Mouse (Mus musculus): Measurements from ENCODE around the gene Anapc15-ps. TPM values are rescaled to one million over a fixed set of nuclear protein-coding genes. Genes with fewer than 3 reads are reported as not detected.

Gene Anapc15-ps
- polyA plus RNA-seq, 1 experiment from 2014 or later = not detected

GRCm38 (mm10) chr10:95625300-95625699 is 48.0 kb downstream of the Anapc15-ps start:
- ATAC-seq (replicated peaks; ENCODE audit: low FRiP score) (no peak), DNase-seq (ENCODE audit: low spot score) (no peak)
- Histone ChIP-seq H3K9ac (ENCODE audit: low read length) (no peak overlapping the region), H3K4me3 (ENCODE audit: low read depth, low read length) (no peak overlapping the region), H3K9me3 (ENCODE audit: control insufficient read depth, low read length) (no peaks in the 10 kb centered on the region), H3K27me3 (ENCODE audit: control insufficient read depth, insufficient read depth, low read length) (no peaks in the 10 kb centered on the region), H3K27ac (ENCODE audit: low read depth, low read length) (no peak overlapping the region), H3K4me2 (ENCODE audit: low read depth, low read length, severe bottlenecking) (no peak overlapping the region), H3K36me3 (ENCODE audit: control insufficient read depth, insufficient read depth, low read length) (no peaks in the 10 kb centered on the region), H3K4me1 (replicated peaks; ENCODE audit: control insufficient read depth, insufficient read depth, low read length) (peaks cover 2% of the 10 kb centered on the region; the same call in 1 of the 2 replicates)
- 85% methylated on average over 6 of the region's 6 CpGs for WGBS

- DNase-seq (ENCODE audit: low spot score) (no peak), ATAC-seq (replicated peaks; ENCODE audit: low FRiP score) (no peak)
- Histone ChIP-seq H3K36me3 (ENCODE audit: control insufficient read depth, insufficient read depth, low read length) (no peaks in the 10 kb centered on the region), H3K27ac (ENCODE audit: low read depth, low read length) (no peak overlapping the region), H3K4me2 (ENCODE audit: low read depth, low read length, severe bottlenecking) (no peak overlapping the region), H3K9me3 (ENCODE audit: control insufficient read depth, low read length) (no peaks in the 10 kb centered on the region), H3K27me3 (ENCODE audit: control insufficient read depth, insufficient read depth, low read length) (no peaks in the 10 kb centered on the region), H3K9ac (ENCODE audit: low read length) (no peak overlapping the region), H3K4me1 (replicated peaks; ENCODE audit: control insufficient read depth, insufficient read depth, low read length) (peaks cover 8% of the 10 kb centered on the region; the same call in 1 of the 2 replicates), H3K4me3 (ENCODE audit: low read depth, low read length) (no peak overlapping the region)
- 37% methylated on average over 5 of the region's 5 CpGs for WGBS
These were observed 49.2 kb downstream of the Anapc15-ps start for GRCm38 (mm10) chr10:95624007-95624406.

- Histone ChIP-seq H3K9me3 (ENCODE audit: control insufficient read depth, low read length) (no peaks in the 10 kb centered on the region), H3K36me3 (ENCODE audit: control insufficient read depth, insufficient read depth, low read length) (no peaks in the 10 kb centered on the region), H3K4me2 (ENCODE audit: low read depth, low read length, severe bottlenecking) (no peak overlapping the region), H3K9ac (ENCODE audit: low read length) (no peak overlapping the region), H3K4me3 (ENCODE audit: low read depth, low read length) (no peak overlapping the region), H3K27ac (ENCODE audit: low read depth, low read length) (no peak overlapping the region), H3K27me3 (ENCODE audit: control insufficient read depth, insufficient read depth, low read length) (no peaks in the 10 kb centered on the region), H3K4me1 (replicated peaks; ENCODE audit: control insufficient read depth, insufficient read depth, low read length) (peaks cover 8% of the 10 kb centered on the region; the same call in 1 of the 2 replicates)
- DNase-seq (ENCODE audit: low spot score) = no peak
- no peak for ATAC-seq (replicated peaks; ENCODE audit: low FRiP score)
- 59% methylated on average over 4 of the region's 4 CpGs for WGBS
These were observed 49.7 kb downstream of the Anapc15-ps start for GRCm38 (mm10) chr10:95623518-95623905.

Other genes with a start within 250 kb of the Anapc15-ps start
- 330 and 345 TPM in 2 replicates for gene Mrpl42, start 171.5 kb downstream of the Anapc15-ps start, polyA plus RNA-seq (2014; fragmentation: Nextera tagmentation; extraction: Ambion mirVana)
- gene Ube2n, start 158.3 kb downstream of the Anapc15-ps start, polyA plus RNA-seq (2014; fragmentation: Nextera tagmentation; extraction: Ambion mirVana) = 499 and 501 TPM in 2 replicates
- gene Nudt4, start 109.3 kb downstream of the Anapc15-ps start, polyA plus RNA-seq (2014; fragmentation: Nextera tagmentation; extraction: Ambion mirVana) = 119 and 123 TPM in 2 replicates
- not detected in 2 replicates for gene Gm33543, start 169.5 kb upstream of the Anapc15-ps start, polyA plus RNA-seq (2014; fragmentation: Nextera tagmentation; extraction: Ambion mirVana)